Mouse (Mus musculus): ENCODE results near the gene Slc23a2. TPM values are rescaled to one million over a fixed set of nuclear protein-coding genes. Genes with fewer than 3 reads are reported as not detected.
A peak's percentile ranks its signal among the peaks of the same experiment; 100 is the strongest.

Gene Slc23a2
- polyA plus RNA-seq, 1 experiment from 2014 or later, result 16.6 TPM

DNA sequence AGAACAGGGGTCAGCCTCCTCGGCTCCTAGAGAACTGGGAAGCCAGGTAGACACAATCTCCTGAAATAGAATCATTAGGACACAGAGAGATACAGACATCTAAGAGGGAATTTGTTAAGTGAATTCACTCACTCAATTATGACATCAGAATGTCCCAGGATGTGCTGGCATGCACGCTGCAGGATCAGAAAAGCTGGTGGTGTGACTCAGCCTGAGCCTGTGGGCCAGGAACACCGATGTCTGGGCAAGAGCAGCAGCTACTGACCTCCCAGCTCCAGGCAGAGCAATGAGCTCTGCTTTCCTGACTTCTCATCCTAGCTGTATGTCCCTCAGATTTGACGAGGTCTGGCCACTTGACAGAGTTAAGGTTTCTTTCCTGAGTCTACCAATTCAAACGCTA, 7.8 kb upstream of the Slc23a2 start:
- no peaks in the 10 kb centered on the region for H3K27me3 ChIP-seq
- no peak overlapping the region for H3K4me3 ChIP-seq
- H3K4me1 ChIP-seq, result no peaks in the 10 kb centered on the region
- H3K4me2 ChIP-seq, result no peak overlapping the region
- 67% methylated on average over 5 of the region's 5 CpGs for WGBS
- H3K36me3 ChIP-seq (ENCODE audit: poor library complexity, severe bottlenecking), result no peaks in the 10 kb centered on the region
- no peak overlapping the region for H3K27ac ChIP-seq
- no peak overlapping the region for H3K9ac ChIP-seq
- no peak for ATAC-seq
- no peaks in the 10 kb centered on the region for H3K9me3 ChIP-seq (replicated peaks)

GRCm38 (mm10) chr2:132151592-132151991, 6.7 kb upstream of the Slc23a2 start:
- Histone ChIP-seq H3K9ac (no peak overlapping the region), H3K4me1 (no peaks in the 10 kb centered on the region), H3K27me3 (peaks cover 3% of the 10 kb centered on the region; the same call in 1 of the 2 replicates), H3K4me3 (no peak overlapping the region), H3K9me3 (replicated peaks) (no peaks in the 10 kb centered on the region), H3K36me3 (ENCODE audit: poor library complexity, severe bottlenecking) (no peaks in the 10 kb centered on the region), H3K4me2 (no peak overlapping the region), H3K27ac (no peak overlapping the region)
- no peak for ATAC-seq
- WGBS, result 91% methylated on average over 6 of the region's 6 CpGs

DNA sequence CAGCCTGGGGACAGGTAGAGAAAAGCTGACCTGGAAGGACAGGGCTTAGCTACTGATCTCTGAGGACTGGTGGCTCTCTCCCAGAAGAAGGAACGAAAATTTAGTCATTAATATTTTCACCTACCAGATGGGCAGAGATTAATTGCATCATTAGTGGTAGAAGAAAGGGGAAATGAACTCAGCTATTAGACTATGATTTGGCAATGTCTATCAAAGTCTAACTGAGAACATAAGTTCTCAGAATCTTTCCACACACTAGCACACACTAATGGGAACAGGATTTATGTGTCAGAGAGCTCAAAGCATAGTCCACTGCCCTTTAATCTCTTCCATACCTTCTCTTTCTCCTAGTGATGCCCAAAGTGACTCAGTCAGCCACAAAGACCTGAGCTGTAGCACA, 6.0 kb upstream of the Slc23a2 start:
- Histone ChIP-seq H3K4me2 (no peak overlapping the region), H3K27me3 (peaks cover 7% of the 10 kb centered on the region; the same call in 1 of the 2 replicates), H3K9me3 (replicated peaks) (no peaks in the 10 kb centered on the region), H3K4me1 (0 out of 2 replicates have a peak, but pooled peaks cover under 1% of the 10 kb centered on the region), H3K4me3 (no peak overlapping the region), H3K36me3 (ENCODE audit: poor library complexity, severe bottlenecking) (no peaks in the 10 kb centered on the region), H3K27ac (no peak overlapping the region), H3K9ac (no peak overlapping the region)
- ATAC-seq, result no peak
- 53% methylated on average over 1 of the region's 1 CpGs for WGBS

GRCm38 (mm10) chr2:132146502-132146901, 1.6 kb upstream of the Slc23a2 start:
- no peak overlapping the region for H3K4me2 ChIP-seq
- H3K9me3 ChIP-seq (replicated peaks), result no peaks in the 10 kb centered on the region
- H3K4me1 ChIP-seq, result peaks cover 18% of the 10 kb centered on the region
- no peaks in the 10 kb centered on the region for H3K36me3 ChIP-seq (ENCODE audit: poor library complexity, severe bottlenecking)
- H3K27me3 ChIP-seq, result peaks cover 7% of the 10 kb centered on the region; the same call in 1 of the 2 replicates
- H3K9ac ChIP-seq, result no peak overlapping the region
- no peak overlapping the region for H3K27ac ChIP-seq
- 46% methylated on average over 4 of the region's 4 CpGs for WGBS
- H3K4me3 ChIP-seq, result no peak overlapping the region
- no peak for ATAC-seq

DNA sequence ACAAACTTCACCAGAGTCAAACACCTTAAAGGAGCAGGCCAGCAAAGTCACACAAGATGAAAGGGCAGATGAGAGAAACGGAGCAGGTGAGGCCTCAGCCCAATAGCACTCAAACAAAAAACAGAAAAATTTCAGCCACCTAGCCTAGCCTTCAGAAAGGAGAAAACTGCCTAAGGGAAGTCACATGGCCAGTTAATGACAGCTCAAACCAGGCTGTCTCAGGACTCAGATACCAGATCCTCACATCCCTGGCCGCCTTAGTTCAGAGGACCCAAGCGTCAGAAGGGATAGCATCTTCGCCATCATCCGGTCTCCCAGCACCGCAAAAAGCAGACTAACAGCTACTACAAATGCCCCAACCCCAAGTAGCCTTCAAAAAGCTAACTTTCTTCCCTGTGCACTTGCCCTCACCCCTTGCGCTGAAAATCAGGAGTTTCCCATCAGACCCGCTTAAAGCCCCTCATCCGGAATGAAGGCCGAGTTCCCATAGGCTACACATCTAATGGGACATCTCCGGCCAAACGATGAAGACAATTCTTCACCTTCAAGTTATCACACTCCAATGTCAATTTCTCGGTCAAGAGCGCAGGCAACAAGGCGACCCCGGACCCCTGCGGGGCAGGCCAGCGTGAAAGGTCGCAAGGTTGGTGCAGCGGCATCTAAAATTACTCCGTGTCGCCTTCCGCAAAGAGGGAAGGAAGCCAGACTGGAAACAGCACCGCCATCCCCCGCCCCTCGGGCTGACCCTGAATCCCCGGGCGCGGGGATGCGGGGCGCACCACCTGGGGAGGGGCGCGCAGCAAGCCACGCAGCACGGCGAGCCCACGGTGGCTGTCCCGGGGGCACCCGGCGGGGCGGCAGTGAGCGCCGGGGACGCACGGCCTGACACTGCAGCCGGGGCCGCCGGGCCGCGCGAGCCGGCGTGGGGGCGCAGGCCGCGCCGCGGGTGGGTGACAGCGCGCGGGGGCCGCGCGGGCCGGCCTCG, 673 bp downstream of the Slc23a2 start:
- Histone ChIP-seq H3K36me3 (ENCODE audit: poor library complexity, severe bottlenecking) (no peaks in the 10 kb centered on the region), H3K9ac (peak overlapping the region; percentile 92), H3K4me3 (peak overlapping the region; percentile 90), H3K27me3 (peaks cover 7% of the 10 kb centered on the region; the same call in 1 of the 2 replicates), H3K4me1 (peaks cover 18% of the 10 kb centered on the region), H3K4me2 (peak overlapping the region; percentile 88), H3K9me3 (replicated peaks) (no peaks in the 10 kb centered on the region), H3K27ac (peak overlapping the region; percentile 35)
- ATAC-seq, result peak; percentile 48; the same call in 1 of the 2 replicates
- WGBS, result 3% methylated on average over 46 of the region's 66 CpGs

DNA sequence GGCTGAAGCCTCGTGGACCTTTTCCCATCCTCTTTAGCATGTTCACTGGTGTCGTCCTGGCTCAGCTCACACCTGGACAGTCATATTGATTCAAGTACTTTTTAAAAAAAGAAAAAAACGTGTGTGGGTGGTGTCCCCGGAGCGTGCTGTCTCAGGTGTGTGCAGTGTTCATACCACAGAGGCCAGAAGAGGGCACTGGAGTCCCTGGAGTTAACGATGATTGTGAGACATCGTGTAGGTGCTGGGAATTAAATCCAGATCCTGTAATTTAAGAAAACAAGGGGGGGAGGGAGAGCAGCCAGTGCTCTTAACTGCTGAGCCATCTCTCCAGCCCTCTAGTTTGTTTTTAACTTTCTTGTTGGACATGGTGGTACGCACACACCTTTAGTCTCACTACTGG, 2.3 kb downstream of the Slc23a2 start:
- H3K4me1 ChIP-seq, result peaks cover 18% of the 10 kb centered on the region
- H3K27me3 ChIP-seq, result peaks cover 7% of the 10 kb centered on the region; the same call in 1 of the 2 replicates
- 90% methylated on average over 8 of the region's 8 CpGs for WGBS
- H3K9me3 ChIP-seq (replicated peaks), result no peaks in the 10 kb centered on the region
- no peak overlapping the region for H3K27ac ChIP-seq
- H3K36me3 ChIP-seq (ENCODE audit: poor library complexity, severe bottlenecking), result no peaks in the 10 kb centered on the region
- no peak overlapping the region for H3K9ac ChIP-seq
- no peak overlapping the region for H3K4me2 ChIP-seq
- H3K4me3 ChIP-seq, result no peak overlapping the region
- no peak for ATAC-seq

DNA sequence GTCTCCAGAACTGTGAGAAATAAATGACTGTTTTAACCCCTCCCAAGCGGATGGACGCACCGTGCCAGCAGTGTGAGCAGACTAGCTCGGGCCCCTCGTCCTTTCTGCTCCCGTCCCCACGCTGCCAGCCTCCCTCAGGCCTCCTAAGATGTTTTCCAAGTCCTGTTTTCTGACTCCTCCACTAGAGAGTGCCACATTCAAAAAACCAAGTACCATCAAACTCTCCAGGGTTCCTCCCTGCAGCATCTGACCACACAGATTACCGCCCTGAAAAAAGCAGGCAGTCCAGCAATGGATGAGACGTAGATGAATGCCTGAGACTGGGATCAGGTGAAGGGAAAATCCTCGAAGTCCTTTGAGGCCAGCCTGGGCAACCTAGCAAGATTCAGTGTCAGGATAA, 4.4 kb downstream of the Slc23a2 start:
- H3K4me3 ChIP-seq, result no peak overlapping the region
- H3K27me3 ChIP-seq, result no peaks in the 10 kb centered on the region
- 77% methylated on average over 10 of the region's 10 CpGs for WGBS
- no peaks in the 10 kb centered on the region for H3K36me3 ChIP-seq (ENCODE audit: poor library complexity, severe bottlenecking)
- no peak for ATAC-seq
- no peak overlapping the region for H3K27ac ChIP-seq
- H3K4me1 ChIP-seq, result peaks cover 14% of the 10 kb centered on the region
- H3K9me3 ChIP-seq (replicated peaks), result no peaks in the 10 kb centered on the region
- H3K4me2 ChIP-seq, result no peak overlapping the region
- H3K9ac ChIP-seq, result no peak overlapping the region

DNA sequence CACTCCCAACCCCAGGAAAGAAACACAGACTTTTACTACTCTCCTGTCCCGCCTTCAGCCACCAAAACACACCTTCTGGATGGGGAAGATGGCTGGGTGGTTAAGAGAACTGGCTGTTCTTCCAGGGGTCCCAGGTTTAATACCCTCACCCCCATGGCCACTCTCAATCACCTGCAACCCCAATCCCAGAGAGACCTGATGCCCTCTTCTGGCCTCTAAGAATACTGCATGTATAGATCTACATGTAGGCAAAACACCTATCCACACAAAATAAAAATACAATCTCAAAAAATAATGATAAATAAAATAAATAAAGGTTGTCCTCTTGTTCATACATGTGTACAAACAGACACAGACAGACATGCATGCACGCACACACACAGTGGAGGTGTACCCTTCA, 5.8 kb downstream of the Slc23a2 start:
- Histone ChIP-seq H3K4me1 (peaks cover 12% of the 10 kb centered on the region), H3K4me3 (no peak overlapping the region), H3K36me3 (ENCODE audit: poor library complexity, severe bottlenecking) (no peaks in the 10 kb centered on the region), H3K27ac (no peak overlapping the region), H3K9ac (no peak overlapping the region), H3K27me3 (no peaks in the 10 kb centered on the region), H3K9me3 (replicated peaks) (no peaks in the 10 kb centered on the region), H3K4me2 (no peak overlapping the region)
- 94% methylated on average over 2 of the region's 2 CpGs for WGBS
- ATAC-seq, result no peak

DNA sequence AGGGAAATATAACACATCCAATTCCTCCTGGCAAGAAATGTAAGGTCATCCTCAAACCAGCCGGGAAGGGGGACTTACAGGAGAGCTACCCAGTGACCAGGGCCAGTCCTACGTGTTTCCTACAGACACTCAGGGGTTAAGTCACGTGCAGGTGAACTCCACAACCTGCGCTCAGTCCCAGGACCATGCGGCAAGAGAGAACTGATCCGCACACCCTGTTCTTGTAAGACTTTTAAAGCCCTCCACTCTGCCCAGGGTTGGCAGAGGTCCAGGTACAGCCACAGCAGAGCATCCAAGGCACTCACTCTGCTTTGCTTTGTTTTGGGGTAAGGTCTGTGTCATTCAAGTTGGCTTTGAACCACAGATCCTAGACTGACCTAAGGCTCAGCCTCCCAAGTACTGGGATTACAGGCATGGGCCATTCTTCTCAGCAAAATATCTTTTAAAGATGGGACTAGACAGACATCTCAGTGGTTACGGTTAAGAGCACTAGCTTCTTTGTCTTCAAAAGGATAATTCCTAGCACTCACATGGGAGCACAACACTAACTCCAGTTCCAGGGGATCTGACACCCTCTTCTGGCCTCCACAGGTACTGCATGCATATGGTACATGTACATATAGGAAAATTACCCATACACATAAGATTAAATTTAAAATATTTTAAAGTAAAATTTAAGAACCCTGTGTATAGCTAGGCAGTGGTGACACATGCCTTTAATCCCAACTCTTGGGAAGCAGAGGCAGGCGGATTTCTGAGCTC, 8.9 kb downstream of the Slc23a2 start:
- Histone ChIP-seq H3K27ac (no peak overlapping the region), H3K36me3 (ENCODE audit: poor library complexity, severe bottlenecking) (no peaks in the 10 kb centered on the region), H3K9me3 (replicated peaks) (no peaks in the 10 kb centered on the region), H3K27me3 (no peaks in the 10 kb centered on the region), H3K9ac (no peak overlapping the region), H3K4me1 (peaks cover 17% of the 10 kb centered on the region), H3K4me2 (no peak overlapping the region), H3K4me3 (no peak overlapping the region)
- whole genome bisulfite sequencing, result 89% methylated on average over 8 of the region's 8 CpGs
- ATAC-seq, result 0 out of 2 replicates have a peak, but pooled peaks have one; percentile 51

- no peak overlapping the region for H3K9ac ChIP-seq
- no peaks in the 10 kb centered on the region for H3K27me3 ChIP-seq
- 84% methylated on average over 4 of the region's 4 CpGs for WGBS
- no peak for ATAC-seq
- no peak overlapping the region for H3K4me3 ChIP-seq
- H3K4me2 ChIP-seq, result no peak overlapping the region
- no peak overlapping the region for H3K27ac ChIP-seq
- no peaks in the 10 kb centered on the region for H3K9me3 ChIP-seq (replicated peaks)
- peaks cover 17% of the 10 kb centered on the region for H3K4me1 ChIP-seq
- no peaks in the 10 kb centered on the region for H3K36me3 ChIP-seq (ENCODE audit: poor library complexity, severe bottlenecking)
Measured at GRCm38 (mm10) chr2:132134758-132135157, 10.2 kb downstream of the Slc23a2 start.

GRCm38 (mm10) chr2:132133436-132133835, 11.5 kb downstream of the Slc23a2 start:
- Histone ChIP-seq H3K9me3 (replicated peaks) (no peaks in the 10 kb centered on the region), H3K36me3 (ENCODE audit: poor library complexity, severe bottlenecking) (no peaks in the 10 kb centered on the region), H3K4me3 (no peak overlapping the region), H3K9ac (0 out of 2 replicates have a peak overlapping the region, but pooled peaks have one; percentile 12), H3K4me1 (peaks cover 17% of the 10 kb centered on the region), H3K4me2 (no peak overlapping the region), H3K27me3 (no peaks in the 10 kb centered on the region), H3K27ac (no peak overlapping the region)
- ATAC-seq, result no peak
- WGBS, result 26% methylated on average over 2 of the region's 2 CpGs

DNA sequence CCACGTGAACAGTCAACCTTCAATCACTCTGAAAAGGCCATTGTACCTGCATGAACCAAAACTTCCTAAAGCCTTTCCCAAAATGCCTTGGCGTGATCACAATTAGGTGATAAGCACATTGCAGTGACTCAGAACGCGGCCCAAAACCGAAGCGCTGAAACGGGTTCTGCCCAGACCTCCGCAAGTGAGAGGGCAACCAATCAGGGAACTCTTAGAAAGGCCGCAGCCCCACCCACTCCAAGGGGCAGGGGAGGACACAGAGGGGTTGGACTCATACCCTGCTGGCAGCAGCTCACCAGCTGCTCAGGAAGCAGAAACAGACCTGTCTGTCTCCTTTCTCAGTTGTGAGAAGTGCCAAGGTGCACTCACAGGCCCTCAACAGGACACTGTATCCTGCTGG, 13.6 kb downstream of the Slc23a2 start:
- WGBS, result 3% methylated on average over 9 of the region's 9 CpGs
- no peaks in the 10 kb centered on the region for H3K36me3 ChIP-seq (ENCODE audit: poor library complexity, severe bottlenecking)
- H3K4me1 ChIP-seq, result peaks cover 23% of the 10 kb centered on the region
- no peak overlapping the region for H3K4me3 ChIP-seq
- no peaks in the 10 kb centered on the region for H3K27me3 ChIP-seq
- no peaks in the 10 kb centered on the region for H3K9me3 ChIP-seq (replicated peaks)
- 0 out of 2 replicates have a peak, but pooled peaks have one; percentile 38 for ATAC-seq
- H3K4me2 ChIP-seq, result peak overlapping the region; percentile 18
- no peak overlapping the region for H3K9ac ChIP-seq
- H3K27ac ChIP-seq, result no peak overlapping the region
